Mouse (Mus musculus) megakaryocyte, embryonic 14.5 days (primary cell): ENCODE data around the gene Fbxl17.

Experiments used
- FLI1 ChIP-seq: IDR thresholded peaks from 2 replicates; pipeline ENCODE4 v1.6.1; 2012; ENCODE audit warnings: low read length, inconsistent platforms, mixed read lengths
- GATA1 ChIP-seq: IDR thresholded peaks from 3 replicates; pipeline ENCODE4 v1.6.1; 2012; ENCODE audit warnings: mixed read lengths, low read length, inconsistent platforms, borderline replicate concordance

DNA sequence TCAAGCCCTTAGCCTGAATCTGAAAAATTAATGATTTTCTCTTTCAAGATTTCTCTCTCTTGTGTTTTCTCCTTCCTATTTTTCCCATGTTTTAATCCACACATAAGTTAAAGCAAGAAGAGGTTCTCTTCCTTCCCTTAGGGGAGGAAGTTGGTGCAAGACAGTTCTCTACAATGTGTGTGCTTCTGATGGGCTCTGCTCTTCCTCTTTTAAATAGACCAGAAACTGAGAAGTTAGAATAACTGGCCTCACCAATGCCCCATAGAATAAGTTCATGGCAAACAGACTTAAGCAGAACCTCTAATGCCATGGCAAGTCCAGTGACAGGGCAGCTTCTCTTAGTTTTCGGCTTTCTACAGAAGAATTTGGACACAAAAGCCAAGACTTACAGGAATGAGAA lies 301.1 kb downstream of the Fbxl17 start:
- TF ChIP-seq GATA1, result no peak
- TF ChIP-seq FLI1, result no peak
